Mouse (Mus musculus): ENCODE results near the gene Rims1.

The Rims1 gene

DNA sequence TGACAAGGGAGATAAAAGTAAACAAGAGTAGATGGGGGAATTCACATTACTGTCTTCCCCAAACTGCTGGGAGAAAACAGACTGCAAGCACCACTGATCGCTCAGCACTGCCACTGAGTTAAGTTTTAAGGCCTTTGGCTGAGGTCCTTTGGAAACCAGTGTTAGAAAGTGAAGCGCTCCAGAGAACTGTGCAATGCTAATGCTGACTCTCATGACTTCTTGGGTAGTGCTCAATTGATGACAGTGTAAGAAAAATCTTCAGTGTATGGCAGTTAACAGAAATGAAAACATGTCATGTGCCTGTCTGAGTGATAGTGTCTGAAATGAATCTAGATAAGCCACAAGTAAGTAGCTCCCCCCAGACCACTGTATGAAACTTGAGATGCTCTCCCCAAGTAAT lies 111.3 kb downstream of the Rims1 start:
- no peak for DNase-seq (ENCODE audit: low spot score)

DNA sequence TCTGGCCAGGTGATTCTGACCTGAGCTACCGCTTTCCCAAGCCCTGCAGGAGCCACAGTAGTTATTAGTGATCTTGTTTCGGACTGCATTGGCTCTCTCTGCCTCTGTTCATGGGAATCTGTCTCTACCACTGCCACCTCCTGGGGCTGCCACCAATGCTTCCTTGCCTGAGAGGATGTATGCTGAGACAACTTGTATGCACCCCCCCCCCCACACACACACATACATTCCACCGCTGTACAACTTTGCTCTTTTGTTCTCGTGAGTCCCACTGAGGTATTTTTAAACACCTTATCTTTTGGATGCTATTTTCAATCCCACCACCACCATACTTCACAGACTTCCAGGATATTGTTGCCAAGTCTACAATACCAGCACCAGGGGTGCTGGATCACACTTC lies 122.3 kb downstream of the Rims1 start:
- DNase-seq (ENCODE audit: low spot score): no peak

GRCm38 (mm10) chr1:22664196-22664595 lies 141.6 kb downstream of the Rims1 start:
- no peak for DNase-seq (ENCODE audit: low spot score)

DNA sequence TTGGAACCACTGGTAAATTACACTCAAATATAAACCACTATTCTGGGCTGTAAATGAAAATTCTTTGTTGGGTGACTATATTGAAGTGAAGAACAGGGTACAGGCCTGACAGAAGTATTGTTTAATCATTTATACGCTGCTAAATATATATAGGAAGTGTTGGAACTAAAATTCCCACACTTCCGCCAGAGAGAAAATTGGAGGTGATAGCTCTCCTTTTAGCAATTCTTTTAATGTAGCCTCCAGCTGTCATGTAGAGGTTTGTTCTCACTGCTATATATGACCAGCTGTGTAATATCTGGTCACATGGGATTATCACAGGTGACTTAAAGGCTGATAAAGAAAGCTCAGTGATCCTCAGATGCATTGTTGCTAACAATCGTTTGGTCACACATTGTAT lies 144.0 kb downstream of the Rims1 start:
- no peak for DNase-seq (ENCODE audit: low spot score)

- DNase-seq (ENCODE audit: low spot score): no peak
These were observed 149.8 kb downstream of the Rims1 start for GRCm38 (mm10) chr1:22655983-22656382.

DNA sequence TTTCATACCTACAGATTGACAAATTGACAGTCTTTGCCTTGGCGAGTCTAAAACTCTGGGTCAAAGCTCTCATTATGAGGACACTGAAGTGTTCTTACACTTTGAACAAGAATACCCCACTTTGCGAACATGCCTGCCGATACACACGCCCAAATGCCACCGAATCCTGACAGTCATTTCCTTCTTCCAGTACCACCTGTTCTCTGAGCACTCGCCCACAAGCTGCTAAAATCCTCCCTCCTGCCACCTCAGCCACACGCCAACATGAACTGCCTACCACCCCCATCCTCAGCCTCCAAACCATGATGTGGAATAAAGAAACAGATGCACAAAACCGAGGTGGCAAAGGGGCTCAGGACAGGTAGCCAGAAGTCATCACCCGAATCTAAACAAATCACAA lies 150.9 kb downstream of the Rims1 start:
- no peak for DNase-seq (ENCODE audit: low spot score)

- DNase-seq (ENCODE audit: low spot score): no peak
These were observed 155.2 kb downstream of the Rims1 start for GRCm38 (mm10) chr1:22650588-22650987.

DNA sequence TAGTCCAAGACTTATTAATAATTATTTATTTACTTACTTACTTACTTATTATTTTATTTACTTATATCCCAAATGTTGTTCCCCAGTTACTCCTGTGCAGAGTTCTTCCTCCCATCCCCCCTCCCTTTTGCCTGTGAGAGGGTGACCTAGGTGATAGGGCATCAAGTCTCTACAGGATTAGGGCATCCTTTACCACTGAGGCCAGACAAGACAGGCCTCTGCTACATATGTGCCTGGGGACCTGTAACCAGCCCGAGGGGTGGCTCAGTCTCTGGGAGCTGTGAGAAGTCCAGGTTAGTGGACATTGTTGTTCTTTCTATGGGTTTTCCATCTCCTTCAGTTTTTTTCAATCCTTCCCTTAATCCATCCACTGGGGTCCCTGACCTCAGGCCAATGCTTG lies 156.4 kb downstream of the Rims1 start:
- no peak for DNase-seq (ENCODE audit: low spot score)

DNA sequence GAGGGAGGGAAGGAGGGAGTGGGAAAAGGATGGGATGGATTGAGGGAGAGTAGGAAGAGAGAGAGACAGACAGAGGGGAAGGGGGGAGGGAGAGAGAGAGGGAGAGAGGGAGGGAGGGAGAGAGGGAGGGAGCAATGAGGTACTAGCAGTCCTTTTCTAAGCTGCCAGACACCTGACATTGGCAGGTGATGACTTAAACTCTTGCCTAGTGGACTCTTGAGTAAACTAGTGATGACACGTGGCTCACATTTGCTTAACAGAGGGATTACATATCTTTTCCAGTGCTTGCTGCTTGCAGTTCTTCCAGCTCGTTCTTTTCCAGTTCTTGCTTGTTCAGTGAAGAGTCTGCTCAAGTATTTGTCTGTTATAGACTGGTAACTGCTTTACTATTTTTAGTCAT lies 160.5 kb downstream of the Rims1 start:
- no peak for DNase-seq (ENCODE audit: low spot score)

DNA sequence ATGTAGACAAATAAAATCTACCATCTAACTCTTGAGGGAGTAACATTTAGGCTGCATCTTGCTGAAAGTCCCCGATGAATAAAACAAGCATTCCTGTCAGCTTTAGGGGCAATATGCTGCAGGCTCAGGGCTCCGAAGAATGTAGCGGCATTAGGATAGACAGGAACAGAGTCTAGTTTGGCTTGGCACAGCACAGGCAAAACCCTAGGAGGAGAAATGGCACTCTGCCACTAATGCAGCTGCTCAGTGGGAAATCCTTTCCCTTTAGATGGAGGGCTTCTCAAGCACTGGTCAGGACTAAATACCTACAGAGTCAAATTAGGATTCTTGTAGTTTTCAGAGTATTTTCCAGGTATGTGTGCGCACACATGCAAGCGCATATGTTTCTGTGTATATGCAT lies 165.2 kb downstream of the Rims1 start:
- DNase-seq (ENCODE audit: low spot score): no peak

DNA sequence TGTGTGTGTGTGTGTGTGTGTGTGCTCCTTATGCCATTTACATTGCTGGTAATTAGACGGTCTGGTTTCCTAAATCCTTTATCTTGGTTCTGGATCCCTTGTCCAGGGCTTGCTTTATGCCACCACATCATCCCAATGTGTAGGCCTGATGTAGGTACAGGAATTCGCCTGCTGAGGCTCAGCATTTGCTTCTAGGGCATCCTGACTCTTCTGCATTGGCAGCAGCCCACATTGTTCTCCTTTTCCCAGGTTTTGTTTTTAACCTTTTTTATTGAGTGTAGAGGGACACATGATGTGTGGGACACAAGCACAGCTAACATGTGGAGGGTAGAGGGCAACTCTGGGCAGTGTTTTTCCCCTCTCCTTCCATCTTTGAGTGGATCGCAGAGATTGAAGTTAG lies 166.1 kb downstream of the Rims1 start:
- DNase-seq (ENCODE audit: low spot score): no peak

DNA sequence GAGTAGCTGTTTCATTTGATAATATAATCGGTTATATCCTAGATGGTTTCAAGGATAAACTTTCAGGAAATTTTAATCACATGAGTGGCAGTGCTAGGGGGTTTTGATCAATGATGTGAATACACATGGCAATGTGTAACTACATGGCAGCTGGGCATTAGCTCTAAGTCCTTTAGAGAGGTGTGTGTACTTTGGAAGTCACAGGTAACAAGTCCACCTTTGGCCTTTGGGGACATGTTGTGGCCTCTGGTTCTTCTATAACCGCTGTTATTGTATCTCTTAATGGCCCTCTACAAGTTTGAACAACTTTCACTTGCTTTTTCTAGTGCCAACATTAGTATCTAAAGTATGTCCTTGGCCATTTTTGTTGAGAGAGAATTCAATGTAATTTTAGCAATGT lies 171.9 kb downstream of the Rims1 start:
- DNase-seq (ENCODE audit: low spot score): no peak

DNA sequence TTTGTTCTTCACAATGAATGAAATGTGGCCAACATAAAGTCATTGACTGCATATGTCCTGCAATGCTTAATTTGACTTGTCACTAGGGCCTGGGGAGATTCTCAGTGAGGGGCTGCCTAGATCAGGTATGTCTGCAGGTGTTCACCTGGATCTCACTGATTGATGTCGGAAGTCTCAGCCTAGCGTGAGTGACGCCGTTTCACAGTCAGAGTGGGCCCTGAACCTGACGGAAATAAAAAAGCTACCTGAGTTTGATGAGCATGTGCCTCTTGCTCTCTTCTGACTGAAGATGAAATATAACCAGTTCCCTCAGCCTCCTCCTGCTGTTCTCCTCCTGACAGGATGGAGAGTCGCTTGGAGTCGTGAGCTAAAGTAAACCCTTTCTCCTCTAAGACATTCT lies 173.2 kb downstream of the Rims1 start:
- no peak for DNase-seq (ENCODE audit: low spot score)

DNA sequence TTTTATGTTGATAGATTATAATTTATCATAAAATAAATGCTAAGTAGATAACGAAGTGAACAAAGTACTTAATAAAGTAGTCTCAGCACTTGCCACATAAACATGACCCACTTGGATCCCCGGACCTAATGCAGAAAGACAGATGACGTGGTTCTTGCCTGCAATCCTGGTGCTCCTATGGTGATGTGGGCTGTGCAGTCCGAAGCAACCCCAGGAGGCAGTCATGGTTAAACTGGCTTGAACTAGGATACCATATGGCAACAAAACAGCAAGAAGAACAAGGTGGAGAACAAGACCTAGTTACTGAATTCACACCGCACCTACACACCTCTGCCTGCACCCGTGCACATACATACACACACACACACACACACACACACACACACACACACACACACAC lies 173.8 kb downstream of the Rims1 start:
- no peak for DNase-seq (ENCODE audit: low spot score)

DNA sequence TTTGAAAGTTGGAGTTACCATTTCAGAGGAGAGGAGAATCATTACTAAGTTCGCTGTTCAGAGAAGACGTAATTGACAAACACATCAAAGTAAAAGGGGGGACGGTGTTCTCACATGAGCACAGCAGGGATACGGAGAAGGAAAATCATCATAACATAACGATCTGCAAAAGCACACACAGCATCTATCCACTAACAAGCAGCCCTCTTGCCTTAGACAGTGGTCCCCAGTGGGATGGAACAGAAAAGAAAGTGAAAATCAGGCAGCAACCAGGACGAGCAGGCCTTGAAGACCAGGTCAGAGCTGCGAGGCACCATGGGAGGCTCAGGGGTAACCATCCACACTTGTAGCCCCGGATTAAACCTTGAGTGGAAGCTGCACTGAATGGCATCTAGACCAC lies 176.8 kb downstream of the Rims1 start:
- DNase-seq (ENCODE audit: low spot score): no peak

DNA sequence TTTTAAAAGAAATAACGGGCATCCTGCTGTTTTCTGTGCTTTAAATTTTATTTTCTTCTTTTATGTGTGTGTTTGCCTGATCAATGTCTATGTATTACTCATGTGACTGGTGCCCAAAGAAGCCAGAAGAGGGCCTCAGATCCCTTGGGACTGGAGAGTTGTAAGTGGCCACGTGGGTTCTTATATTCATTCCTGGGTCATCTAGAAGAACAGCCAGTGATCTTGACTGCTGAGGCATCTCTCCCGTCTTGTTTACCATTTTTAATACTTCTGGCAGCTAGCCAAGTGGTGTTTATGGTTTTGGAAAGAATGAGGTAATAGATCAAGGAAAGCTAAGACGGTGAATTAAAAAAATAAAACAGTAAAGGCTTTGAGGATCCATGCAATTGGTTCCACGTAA lies 178.8 kb downstream of the Rims1 start:
- DNase-seq (ENCODE audit: low spot score): no peak

DNA sequence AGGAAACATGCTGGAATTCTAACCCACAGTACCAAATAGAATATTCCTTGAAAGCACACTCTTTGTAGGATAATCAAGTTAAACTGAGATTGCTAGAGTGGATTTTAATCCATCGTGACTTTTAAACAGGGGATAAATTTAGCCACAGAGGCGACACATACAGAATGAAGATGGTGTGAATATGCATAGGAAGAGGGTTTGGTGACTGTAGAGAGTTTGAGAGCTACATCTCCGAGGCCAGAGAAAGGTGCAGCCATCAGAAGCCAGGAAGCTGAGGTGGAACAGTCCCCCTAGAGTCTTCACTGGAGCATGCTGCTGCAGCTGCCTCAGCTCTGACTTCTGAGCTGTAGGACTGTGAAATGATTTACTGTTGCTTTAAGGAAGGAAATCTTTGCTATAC lies 179.5 kb downstream of the Rims1 start:
- DNase-seq (ENCODE audit: low spot score): no peak

GRCm38 (mm10) chr1:22620827-22621226 lies 185.0 kb downstream of the Rims1 start:
- no peak for DNase-seq (ENCODE audit: low spot score)

DNA sequence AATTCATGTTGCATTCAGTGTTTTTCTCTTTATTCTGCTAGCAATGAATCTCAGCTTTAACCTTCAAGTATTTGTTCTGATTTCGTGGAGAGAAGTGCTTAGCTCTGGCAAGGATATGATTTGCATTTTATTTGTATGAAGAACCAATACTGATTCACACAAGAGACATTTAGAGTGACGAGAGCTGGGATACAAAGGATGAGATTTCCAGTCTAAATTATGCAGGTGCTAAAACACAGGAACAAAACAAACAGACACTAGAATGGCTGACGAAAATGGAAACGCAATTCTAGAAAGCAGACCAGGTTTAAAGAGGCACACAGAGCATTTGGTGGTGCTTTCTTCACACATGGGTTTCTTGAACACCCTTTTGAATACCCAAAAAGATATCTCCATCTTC lies 190.2 kb downstream of the Rims1 start:
- no peak for DNase-seq (ENCODE audit: low spot score)

- no peak for DNase-seq (ENCODE audit: low spot score)
These were observed 192.2 kb downstream of the Rims1 start for GRCm38 (mm10) chr1:22613609-22614008.

DNA sequence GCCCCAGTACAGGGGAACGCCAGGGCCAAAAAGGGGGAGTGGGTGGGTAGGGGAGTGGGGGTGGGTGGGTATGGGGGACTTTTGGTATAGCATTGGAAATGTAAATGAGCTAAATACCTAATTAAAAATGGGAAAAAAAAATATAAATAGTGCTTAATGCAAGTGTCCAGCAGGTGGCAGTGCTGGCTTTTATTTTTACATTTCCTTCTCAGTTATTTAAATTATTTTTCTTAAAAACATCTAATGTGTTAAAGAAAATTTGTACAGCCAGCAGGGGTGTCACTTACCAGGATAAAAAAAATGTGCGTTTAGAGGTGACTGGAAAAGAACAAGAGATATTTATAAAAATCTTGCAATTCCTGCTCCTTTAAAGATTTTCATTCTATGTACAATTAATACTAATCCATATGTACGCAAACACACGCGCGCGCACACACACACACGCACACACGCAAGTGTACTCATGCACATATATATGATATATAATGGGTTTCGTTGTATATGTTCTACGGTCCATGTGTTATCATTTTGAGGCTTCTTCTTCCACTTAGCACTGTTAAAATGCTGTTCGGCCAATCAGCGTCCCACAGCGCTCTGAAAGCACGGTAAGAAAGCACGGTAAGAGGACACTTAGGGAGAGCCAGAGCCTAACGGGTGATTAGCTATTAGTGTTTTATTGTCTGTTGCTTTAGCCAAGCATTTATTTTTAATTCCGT lies 201.3 kb downstream of the Rims1 start:
- no peak for DNase-seq (ENCODE audit: low spot score)

DNA sequence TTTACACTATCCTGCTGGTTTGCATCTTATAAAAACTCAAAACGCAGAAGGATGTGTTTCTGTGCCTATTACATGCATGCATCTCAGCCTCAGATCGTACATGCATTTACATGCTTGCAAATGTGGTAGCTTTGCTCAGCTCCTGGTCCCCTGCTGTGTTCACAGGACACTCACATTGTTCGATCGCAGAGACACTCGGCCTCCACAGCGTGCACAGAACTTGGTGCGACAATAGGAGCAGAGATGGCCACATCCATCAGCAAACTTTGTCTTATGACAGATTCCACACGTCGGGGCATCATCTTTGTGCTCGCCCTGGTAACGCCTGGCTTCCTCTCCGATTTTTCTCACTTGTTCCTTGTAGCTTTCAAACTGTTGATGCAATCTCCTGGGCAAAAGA lies 209.6 kb downstream of the Rims1 start:
- DNase-seq (ENCODE audit: low spot score): no peak

DNA sequence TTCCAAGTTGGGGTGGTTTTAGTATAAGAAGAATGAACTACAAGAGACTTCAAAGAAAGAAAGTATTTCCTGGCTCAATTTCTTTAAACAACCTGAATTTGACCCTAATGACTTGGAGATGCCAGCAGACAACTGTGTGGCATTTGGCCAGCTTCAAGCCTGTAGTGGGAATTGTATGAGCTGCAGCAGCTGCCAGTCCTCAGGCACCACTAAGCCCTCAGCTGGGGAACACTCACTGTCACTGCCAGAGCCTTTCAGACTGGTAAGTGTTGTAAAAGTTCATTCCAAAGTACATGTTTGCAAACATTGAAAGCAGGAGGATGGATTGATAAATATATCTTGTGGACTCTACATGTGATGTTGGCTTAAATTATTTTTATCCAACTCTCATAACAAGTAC lies 211.0 kb downstream of the Rims1 start:
- no peak for DNase-seq (ENCODE audit: low spot score)

DNA sequence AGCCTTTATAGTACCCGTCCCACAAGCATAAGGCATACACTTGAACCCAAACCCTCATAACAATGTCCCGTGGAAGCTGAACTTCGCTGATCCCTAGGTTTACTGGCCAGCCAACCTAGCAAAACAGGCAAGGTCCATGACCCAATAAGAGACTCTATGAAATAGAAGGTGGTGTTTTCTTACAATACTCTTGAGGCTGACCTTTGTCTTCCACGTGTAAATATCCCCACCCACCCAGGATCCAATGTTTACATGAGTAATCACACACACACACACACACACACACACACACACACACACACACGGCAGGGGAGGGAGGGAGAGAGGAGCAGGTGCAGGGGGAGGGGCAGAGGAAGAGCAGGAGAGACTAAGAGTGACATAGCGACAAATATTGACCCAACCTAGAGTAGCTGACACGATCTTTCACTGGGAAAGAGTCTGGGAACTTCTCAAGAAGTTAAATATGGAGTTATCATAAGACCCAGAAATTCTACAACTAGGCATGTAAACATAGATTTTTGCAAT lies 217.9 kb downstream of the Rims1 start:
- DNase-seq (ENCODE audit: low spot score): no peak
